Mouse (Mus musculus) spleen, embryonic (tissue): ENCODE measurements around the gene Fancg.

ENCODE experiments used
- CTCF ChIA-PET: fragments of 350-600 bp; sonication (Branson Sonifier 250); formaldehyde crosslinking; loops from one replicate; lab custom pipeline; 2022; lab: Charles Lee

Fancg gene

DNA sequence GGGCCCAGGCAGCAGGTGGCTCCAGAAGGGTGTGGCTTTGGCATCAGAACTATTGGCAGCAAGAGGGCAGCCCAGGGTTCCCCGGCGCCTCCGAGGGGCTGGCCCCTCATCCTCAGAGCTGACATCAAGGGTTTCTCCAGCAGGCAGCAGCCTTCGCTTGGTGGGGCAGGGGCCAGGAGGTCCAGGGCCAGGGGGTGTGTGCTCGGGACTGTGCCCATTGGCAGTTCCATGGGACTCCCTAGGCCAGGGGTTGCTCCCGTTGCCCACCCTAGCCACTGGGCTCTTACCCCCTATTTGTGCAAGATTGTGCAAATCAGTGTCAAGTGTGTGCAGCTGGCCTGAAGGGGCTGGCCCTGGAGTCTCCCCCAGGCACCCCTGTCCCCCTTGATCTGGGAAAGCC, 25.5 kb upstream of the Fancg start:
- CTCF ChIA-PET = no interaction called here

DNA sequence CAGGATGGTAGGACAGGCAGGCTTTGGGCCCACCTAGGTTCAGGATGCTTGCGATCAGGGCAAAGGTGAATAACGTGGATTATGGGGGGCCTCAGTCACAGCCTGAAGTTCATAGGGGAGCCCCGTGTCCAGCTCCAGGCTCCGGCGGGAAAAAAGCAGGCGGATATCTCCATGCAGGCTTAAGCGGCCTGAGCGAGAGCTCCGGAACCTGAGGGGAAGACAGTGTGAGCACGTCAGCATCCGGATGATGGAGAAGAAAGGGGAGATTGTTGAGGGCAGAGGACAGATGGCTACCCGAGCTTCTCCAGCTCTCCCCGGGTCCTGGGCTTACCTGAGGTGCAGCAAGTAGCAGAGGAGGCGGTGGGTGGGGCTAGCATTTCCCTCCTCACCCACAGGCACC, 23.2 kb upstream of the Fancg start:
- CTCF ChIA-PET = no interaction called here

DNA sequence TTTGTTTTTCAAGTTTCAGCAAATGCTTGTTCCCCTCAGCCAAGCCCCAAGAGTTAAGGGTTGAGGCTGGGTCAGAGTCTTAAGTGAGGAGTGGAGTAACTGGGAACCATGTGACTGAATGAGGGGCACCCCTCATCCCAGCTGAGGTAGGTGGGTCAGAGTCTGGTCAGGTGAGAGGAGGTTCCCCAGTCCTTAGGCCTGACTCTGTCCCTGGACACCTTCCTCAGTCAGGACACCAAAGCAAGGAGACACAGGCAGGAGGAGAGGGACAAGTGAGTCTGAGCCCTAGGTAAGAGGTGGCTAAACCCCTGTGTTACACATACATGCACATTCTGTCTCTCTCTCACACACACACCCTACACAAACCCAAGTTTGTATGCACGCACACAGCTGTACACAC, 22.2 kb upstream of the Fancg start:
- CTCF ChIA-PET = interaction anchor here (0.7 to 1.8 kb wide), 2 partner anchors 8 to 423 kb away, joined by 5 to 8 read pairs; no protein-coding TSS in a partner anchor

DNA sequence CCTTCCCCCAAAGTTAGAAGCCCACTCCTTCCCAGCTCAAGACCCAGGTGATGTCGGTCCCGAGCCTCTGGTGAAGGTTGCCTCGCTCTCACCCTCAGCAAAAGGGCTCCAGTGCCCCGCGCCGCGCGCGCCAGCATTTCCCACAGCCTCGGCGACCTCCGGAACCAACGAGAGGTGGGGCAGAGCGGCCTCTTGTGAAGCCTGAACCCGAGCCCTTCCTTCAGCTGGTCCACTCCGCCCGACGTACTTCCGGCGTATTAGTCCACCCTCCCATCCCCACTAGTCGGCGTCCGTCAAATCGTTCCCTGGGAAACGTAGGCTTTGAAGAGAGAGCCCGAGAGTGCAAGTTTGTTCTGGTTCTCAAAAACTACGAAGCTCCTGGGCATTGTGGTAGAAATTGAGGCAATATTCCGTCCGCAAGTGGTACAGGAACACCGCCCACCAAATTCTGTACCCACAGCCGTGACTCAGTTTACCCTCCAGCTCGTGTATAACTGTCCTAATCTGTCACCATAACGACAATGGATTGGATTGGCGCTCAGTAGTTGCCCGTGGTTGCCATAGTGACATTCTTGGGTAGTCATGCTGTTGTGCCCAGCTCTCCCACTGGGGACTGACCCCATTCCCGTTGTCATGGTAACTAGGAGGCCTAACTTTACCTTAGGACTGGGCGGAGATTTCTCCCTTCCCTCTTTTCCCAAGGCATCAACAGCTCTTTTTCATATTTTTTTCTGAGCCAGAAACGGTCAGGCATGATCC, 21.1 kb upstream of the Fancg start, which contains the start of gene Stoml2:
Stoml2 (minus strand) TSS at position 474 of the 759 bp plus-strand sequence.
- CTCF ChIA-PET = interaction anchor here (0.7 to 1.8 kb wide), 3 partner anchors 9 to 424 kb away, joined by 5 to 8 read pairs (median 6); no protein-coding TSS in a partner anchor

DNA sequence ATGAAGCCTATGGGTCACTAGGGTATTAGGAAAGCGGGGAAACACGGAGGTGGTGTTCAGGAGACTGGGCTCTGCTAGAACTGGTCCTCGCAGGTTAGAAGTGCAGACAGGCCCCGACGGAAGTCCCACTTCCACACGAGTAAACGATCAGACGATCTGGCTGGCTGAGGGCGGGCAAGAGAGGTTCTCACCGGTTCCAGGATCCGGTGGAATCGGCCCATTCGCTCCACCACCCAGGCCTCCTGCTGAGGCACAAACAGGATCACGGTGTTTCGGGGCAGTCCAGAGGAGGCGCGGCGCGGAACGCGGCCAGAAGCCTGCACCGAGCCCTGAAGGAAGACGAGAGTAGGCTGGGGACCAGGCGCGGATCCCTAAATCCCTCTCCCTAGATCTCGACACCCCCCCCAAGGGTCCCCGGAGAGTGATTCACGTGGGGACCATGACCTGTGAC, 20.5 kb upstream of the Fancg start:
- CTCF ChIA-PET = interaction anchor here (1.8 kb wide), 1 partner anchor 9 kb away, joined by 8 read pairs; no protein-coding TSS in a partner anchor

DNA sequence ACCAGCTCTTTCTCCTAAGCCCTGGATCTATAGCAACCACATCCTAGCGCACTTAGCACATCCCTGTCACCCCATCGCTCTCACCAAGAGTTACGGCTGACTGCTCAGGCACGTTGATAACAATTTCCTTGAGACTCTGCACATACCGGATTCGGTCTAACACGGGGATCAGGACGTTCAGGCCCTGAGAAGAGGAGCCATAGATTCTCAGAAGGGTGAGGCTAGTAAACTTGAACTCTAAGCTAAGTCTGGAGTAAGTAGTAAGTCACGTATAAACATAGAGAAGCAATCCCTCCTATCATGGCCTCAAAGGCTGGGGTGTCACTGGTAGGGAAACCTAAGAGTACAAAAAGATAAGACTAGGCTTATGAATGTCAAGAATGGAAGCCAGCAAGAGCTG, 20.0 kb upstream of the Fancg start:
- CTCF ChIA-PET = interaction anchor here (0.7 kb wide), 1 partner anchor 10 kb away, joined by 3 read pairs; no protein-coding TSS in a partner anchor

DNA sequence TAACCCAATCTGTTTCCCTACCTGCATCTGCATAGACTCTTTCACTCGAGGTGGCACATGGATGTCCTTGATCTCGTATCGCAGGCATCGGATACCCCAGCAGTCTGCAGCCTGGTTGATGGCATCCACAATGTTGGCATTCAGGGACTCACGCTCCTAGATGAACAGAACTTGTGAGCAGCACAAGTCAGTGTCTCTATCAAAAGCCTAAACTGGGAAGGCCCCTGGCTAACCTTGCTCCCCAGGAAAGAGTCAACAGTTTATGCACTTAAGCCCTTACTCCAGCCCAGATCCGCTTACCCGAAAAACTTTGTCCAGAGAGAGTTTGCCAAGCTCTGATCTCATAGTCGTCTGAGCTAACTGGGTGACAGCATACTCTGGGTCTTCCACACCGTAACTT, 19.4 kb upstream of the Fancg start:
- CTCF ChIA-PET = interaction anchor here (0.7 kb wide), 1 partner anchor 11 kb away, joined by 3 read pairs; no protein-coding TSS in a partner anchor

DNA sequence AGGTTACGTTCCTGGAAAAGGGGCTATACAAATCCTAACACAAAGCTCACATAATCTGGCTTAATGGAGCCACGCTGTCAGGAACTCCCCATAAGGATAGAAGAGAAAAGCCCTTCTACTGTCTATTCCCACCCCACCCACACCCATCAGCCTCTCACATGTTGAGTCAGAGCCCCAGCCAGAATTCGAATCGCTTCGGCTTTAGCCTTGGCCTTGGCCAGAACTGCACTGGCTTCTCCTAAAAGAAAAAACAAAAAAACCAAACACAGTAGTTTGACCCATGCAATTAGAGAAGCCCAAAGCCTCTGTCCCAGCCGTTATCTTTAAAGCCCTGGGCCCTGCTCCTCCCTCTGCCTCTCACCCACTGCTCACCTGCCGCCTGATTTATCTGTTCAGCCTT, 18.8 kb upstream of the Fancg start:
- CTCF ChIA-PET = no interaction called here

DNA sequence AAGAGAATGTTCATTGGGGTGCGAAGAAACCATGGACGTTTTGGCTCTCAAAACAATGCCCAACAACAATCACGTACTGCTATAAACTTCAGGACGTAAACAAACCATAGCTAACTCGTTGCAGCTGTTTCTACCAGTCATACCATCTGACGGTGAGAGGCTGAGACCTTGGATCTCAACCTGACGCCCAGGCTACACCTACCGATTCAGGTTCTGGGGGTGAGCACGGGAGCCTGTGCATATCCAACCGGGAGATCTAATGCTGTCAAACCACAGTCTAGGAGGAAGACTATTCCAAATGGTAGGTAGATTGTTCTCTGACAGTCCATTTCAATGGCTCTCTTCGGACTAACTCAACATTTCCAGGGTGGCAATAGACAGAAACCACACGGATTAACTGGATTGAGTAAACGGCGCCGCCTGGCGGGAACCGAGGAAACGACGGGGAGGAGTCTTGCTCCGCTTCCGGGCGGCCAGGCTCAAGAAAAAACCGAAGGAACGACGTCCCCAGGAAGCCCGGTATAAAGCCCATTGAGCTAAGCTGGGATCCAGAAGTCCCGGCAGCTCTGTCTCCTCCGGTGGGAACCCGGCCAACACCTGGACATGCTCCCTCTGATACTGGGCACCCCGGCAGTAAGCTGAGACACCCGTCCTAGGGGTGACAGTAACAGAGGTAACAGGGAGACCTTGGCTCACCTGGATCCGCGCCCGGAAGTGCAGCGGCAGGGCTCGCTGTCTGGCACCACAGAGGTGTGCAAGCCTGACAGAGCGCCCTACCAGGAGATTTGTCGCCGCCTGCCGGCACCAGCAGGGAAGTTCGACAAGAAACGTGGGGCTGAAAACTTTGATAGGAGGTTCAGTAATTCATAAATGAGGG, 15.0 kb upstream of the Fancg start, which contains the start of gene Pigo:
Pigo (minus strand) TSS at position 736 of the 877 bp plus-strand sequence.
- CTCF ChIA-PET = interaction anchor here (1.2 kb wide), 1 partner anchor 16 kb away, joined by 3 read pairs; the partner anchor contains the start of gene Fancg

DNA sequence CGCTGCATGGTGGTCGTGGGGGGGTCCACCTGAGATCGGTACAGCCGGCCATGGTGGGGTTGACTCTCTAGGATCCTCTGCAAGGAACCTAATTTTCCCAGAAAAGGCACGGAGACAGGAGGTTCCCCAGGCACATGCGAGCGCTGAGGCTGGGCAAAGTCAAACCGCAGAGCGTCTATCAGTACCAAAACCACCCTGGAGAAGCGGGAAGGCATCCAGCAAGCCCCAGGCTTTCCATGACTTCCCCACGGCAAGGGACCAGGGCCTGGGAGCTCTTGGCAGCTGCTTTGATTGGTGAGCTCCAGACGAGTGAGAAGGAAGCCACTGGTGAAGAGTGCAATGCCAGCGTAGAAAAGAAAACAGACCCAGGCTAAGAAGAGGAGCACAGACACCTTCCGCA, 14.4 kb upstream of the Fancg start:
- CTCF ChIA-PET = interaction anchor here (0.7 to 1.2 kb wide), 2 partner anchors 15 to 16 kb away, joined by 3 read pairs; partner anchors contain the start of gene Fancg

DNA sequence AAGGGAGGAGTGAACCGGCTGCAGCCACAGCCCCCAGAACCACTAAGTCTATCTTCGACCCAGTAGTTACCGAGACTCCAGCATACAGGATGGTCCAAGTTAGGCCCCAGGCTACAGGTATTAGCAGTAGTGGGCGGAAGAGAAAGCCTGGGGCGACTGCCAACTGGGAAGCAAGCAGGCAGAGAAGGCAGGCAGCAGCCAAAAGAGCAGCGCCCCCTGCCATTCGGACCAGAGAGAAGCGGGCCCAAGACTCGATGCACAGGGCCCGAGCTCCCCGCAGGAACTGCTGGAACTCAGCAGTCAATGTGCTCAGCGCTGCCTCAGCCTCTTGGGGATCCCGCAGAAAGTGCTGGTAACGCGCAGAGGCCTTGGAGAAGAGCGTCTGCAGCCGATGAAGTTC, 11.0 kb upstream of the Fancg start:
- CTCF ChIA-PET = interaction anchor here (0.7 kb wide), 1 partner anchor 23 kb away, joined by 4 read pairs; no protein-coding TSS in a partner anchor

DNA sequence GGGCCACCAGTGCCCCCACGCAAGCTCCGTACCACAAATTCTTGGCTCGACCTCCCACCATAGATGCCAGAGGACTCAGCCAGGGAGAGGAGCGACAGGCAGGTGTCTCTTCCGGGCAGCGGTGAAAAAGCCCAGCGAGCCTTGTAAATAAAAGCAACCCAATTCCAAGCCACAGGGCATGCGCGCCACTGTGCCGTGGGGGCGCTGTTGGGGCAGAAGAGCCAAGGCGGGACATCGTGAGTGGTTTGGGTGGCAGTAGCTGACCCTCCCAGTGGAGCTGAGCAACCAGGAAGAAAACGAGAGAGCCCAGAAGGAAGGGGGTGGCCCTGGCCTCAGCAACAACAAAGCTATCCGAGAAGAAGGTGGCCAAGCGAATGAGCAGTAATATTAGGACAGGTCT, 10.6 kb upstream of the Fancg start:
- CTCF ChIA-PET = interaction anchor here (0.7 kb wide), 1 partner anchor 22 kb away, joined by 4 read pairs; no protein-coding TSS in a partner anchor

DNA sequence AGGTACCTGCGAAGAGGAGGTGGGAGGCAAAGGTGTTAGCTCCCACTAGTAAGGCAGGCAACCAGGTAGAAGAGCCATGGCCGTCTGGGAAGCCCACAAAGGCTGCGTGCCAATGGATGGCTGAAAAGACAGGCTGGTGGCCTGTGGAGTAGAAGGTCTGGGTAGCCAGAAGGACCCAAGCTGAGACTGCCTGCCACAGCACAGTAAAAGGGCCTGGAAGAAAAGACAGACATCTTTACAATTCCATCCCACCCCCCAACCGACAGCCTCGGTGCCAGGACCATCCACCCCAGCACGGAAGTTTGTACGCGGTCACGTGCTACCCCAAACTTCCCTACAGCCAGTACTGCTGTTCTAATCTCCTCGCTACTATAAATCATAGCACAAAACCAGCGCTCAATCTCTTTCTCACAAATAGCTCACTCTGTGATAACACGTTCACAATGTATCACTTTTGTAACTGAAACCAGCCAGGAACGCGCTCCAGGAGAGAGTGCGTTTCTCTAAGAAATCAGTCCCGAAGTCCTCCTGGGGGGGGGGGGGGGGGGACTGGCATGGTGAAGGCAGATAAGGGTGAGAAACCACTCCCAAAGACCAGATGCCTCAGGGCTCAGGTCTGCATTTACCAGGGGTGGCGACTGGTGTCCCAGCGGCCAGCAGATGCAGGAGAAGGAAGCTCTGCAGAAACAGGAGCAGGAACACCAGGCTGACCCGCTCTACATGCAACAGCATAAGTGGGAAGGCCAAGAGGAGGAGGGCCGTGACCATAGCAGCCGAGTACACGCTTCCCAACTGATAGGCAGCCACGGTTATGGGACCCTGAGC, 9.5 kb upstream of the Fancg start:
- CTCF ChIA-PET = interaction anchor here (0.6 kb wide), 1 partner anchor 142 kb away, joined by 6 read pairs; no protein-coding TSS in a partner anchor

DNA sequence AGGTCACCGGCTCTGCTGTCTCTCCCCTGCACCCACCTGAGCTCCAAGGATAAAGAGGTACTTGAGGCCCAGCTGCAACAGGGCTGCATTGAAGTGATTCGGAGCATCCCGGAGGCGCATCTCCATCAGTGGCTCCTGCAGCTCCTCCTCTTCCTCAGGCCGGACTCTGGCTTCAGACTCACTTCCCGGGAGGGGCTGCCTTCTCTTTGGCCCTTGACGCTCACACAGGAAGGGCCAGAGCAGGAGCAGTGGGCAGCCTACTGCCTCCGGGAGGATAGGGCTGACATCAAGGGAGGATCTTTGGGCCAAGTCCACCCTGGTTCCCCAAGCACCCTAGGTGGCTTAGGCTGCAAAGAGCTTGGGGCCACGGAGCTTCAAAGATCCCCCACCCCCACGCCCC, 8.9 kb upstream of the Fancg start:
- CTCF ChIA-PET = no interaction called here

DNA sequence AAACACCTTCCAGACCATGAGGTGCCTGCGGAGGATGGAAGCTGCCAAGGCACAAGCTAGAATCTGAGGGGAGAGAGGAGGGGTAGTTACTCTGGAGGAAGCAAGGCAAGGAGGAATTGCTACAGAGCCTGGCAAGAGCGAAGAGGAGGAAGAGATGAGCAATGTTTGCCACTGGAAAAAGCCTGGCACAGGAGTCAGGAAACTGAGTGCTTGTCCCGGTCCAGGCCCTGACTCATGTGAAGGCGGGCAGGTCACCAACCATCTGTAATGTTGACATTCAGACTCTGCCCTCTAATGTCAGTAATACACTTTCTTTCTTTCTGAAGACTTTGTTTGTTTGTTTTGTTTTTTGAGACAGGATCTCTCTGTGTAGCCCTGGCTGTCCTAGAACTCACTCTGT, 7.8 kb upstream of the Fancg start:
- CTCF ChIA-PET = no interaction called here

DNA sequence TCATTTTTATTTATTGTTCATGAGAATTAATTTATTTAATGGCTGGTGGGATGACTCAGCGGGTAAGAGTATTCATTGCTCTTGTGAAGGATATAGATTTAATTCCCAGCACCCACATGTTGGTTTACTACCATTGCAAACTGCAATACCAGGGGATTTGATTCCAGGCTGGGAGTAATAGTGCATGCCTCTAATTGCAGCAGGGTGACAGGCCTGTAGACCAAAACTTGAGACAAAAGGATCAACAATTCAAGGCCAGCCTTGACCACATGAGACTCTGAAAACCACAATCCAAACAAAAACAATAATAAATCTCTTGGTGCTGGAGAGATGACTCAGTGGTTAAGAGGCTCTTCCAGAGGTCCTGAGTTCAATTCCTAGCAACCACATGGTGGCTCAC, 1.8 kb upstream of the Fancg start:
- CTCF ChIA-PET = no interaction called here

DNA sequence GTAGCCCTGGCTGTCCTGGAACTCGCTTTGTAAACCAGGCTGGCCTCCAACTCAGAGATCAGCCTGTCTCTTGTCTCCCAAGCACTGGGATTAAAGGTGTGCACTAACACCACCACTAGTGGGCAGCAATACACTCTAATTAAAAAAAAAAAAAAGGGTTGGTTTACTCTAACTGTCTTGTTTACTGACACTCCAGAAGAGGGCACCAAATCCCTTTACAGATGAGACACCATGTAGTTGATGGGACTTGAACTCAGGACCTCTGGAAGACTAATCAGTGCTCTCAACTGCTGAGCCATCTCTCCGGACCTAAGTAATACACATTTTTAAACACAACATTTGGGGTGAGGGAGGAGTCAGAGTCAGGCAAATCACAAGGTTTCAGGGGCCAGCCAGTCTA, 4.5 kb downstream of the Fancg start:
- CTCF ChIA-PET = no interaction called here

DNA sequence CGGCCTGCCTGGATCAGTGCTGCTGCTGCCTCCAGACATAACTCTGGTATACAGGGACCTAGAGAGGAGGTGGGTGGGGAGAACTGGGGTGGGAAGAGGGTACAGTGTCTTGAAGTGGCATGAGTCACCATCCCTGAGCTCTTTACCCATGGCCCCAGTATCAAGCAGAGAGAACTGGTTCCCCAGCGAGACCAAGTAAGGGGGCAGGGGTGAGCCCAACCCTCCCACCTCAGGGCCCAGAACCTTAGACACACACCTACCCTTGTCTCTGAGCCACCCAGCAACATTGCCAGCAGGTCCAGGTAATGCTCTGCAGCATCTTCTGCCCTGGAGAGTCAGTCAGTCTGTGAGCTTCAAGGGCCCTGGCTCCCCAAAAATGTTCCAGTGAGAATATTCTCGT, 5.4 kb downstream of the Fancg start:
- CTCF ChIA-PET = no interaction called here

DNA sequence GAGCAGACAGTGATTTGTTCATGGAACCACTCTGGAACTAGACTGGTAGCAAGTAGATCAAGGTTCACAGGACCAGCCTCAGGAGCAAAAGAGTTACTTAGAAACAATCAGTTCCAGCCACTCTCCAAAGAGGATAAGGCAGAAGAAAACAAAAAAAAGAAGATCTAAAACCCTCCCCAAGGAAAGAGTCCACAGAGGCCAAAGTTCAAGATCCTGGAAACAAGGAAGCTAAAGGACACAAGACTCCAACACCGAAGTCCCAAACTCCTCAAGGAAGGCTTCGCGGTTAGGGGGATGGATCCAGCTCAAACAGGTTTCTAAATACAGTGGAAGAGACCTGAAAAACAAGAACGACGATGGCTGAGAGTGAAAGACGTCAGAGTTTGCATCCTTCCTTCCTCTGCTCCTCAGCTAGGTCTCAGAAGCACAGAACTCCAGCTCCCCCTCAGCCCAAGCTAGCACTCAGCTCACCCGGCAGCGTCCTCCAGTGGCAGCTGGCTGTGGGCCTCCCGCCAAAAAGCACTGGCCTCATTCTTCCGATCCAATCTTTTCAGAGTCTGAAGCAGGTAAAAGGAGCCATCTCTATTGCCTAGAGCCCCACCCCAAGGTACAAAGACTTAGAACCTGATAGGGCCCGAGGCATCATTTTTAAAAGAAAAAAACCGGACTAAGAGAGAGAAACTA, 7.4 kb downstream of the Fancg start:
- CTCF ChIA-PET = interaction anchor here (0.5 kb wide), 1 partner anchor 38 kb away, joined by 3 read pairs; no protein-coding TSS in a partner anchor

DNA sequence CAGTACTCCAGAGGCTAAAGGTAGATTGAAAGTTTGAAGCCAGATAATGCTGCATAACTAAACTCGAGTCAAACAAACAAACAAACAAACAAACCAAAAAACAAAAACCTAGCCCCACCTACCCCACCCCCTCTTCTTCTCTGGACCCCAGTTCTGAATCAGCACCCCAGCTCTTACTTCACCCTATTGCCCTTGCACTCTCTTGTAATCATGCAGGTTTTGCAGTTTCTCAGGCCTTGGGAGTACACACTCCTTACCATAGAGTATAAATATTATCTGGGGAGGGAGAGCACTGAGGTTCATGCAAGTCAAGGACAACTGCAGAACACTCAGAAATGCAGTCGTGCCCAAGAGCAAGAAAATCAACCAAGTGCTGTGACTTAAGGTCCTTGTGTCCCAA, 9.0 kb downstream of the Fancg start:
- CTCF ChIA-PET = interaction anchor here (0.6 kb wide), 1 partner anchor 1702 kb away, joined by 3 read pairs; no protein-coding TSS in a partner anchor
